ENCODE assay signal across 8 mouse cellular contexts in genomic region chr19:10603660-10604523, GRCm38 (mm10). TPM values are rescaled to one million over a fixed set of nuclear protein-coding genes. Genes with fewer than 3 reads are reported as not detected.
DNase-seq lines count a peak whose midpoint lies in the region; ATAC-seq and TF ChIP-seq lines count a peak whose summit lies in the region.

No protein-coding gene starts in this region.

- peak overlapping the region; percentile 95; the same call in 1 of the 2 replicates for H3K9ac ChIP-seq in lung, embryonic 15.5 days
- H3K9ac ChIP-seq in intestine, postnatal 0 days (ENCODE audit: low read depth, low read length), result peak overlapping the region; percentile 52; the same call in 1 of the 2 replicates

- H3K4me2 ChIP-seq in lung, embryonic 15.5 days, result no peak overlapping the region; the same call in 1 of the 2 replicates
- peak overlapping the region; percentile 81 for H3K4me2 ChIP-seq in intestine, postnatal 0 days (replicated peaks; ENCODE audit: low read depth)

- WGBS in lung, embryonic 15.5 days, result 82% methylated on average over 18 of the region's 18 CpGs
- 80% methylated on average over 18 of the region's 18 CpGs for WGBS in lung, adult 2 months
- WGBS in intestine, postnatal 0 days, result 54% methylated on average over 18 of the region's 18 CpGs
- 88% methylated on average over 17 of the region's 18 CpGs for whole genome bisulfite sequencing in macrophage (ENCODE audit: missing documents)

- H3K4me3 ChIP-seq in lung, embryonic 15.5 days, result no peak overlapping the region
- no peak overlapping the region for H3K4me3 ChIP-seq in lung, adult 2 months (replicated peaks; ENCODE audit: extremely low read depth, low read depth, low read length)
- H3K4me3 ChIP-seq in intestine, postnatal 0 days (ENCODE audit: low read depth, low read length), result peak overlapping the region; percentile 46
- H3K4me3 ChIP-seq in macrophage (ENCODE audit: inconsistent target), result no peak overlapping the region

- DNase-seq in lung, adult 2 months, result no peak
- DNase-seq in cerebellum, postnatal 14 days, result peak; percentile 18 to 42
- DNase-seq in layer of hippocampus, postnatal 14 days (ENCODE audit: low spot score in 2 of 2), result no peak
- DNase-seq in MN1 (ENCODE audit: low spot score), result no peak

- peaks cover 13% of the 10 kb centered on the region for H3K36me3 ChIP-seq in lung, embryonic 15.5 days
- H3K36me3 ChIP-seq in intestine, postnatal 0 days (ENCODE audit: control insufficient read depth, insufficient read depth), result peaks cover 34% of the 10 kb centered on the region
- peaks cover 12% of the 10 kb centered on the region for H3K36me3 ChIP-seq in macrophage (ENCODE audit: inconsistent target)

- no peak for TF ChIP-seq CTCF in lung, adult 2 months (IDR thresholded peaks at IDR 0.05; ENCODE audit: insufficient read depth, low read length)
- TF ChIP-seq CTCF in intestine, postnatal 0 days (IDR thresholded peaks at IDR 0.05; ENCODE audit: low read depth), result no peak

- no peak for ATAC-seq in lung, embryonic 15.5 days (ENCODE audit: borderline replicate concordance, extremely low read depth, low FRiP score, low TSS enrichment)
- peak; percentile 36; the same call in 1 of the 2 replicates for ATAC-seq in intestine, postnatal 0 days
- ATAC-seq in inflammation-experienced regulatory T-cells, adult 6 months, result no peak

- peaks cover 35% of the 10 kb centered on the region for H3K79me2 ChIP-seq in macrophage (ENCODE audit: inconsistent target)

- no peaks in the 10 kb centered on the region for H3K9me3 ChIP-seq in lung, embryonic 15.5 days
- H3K9me3 ChIP-seq in intestine, postnatal 0 days (ENCODE audit: control insufficient read depth), result no peaks in the 10 kb centered on the region

- H3K27ac ChIP-seq in lung, embryonic 15.5 days, result peak overlapping the region; percentile 94
- peak overlapping the region; percentile 96 for H3K27ac ChIP-seq in intestine, postnatal 0 days (ENCODE audit: low read depth, low read length)
- H3K27ac ChIP-seq in macrophage, result 0 out of 2 replicates have a peak overlapping the region, but pooled peaks have one; percentile 66

- TF ChIP-seq POLR2A in lung, adult 2 months (IDR thresholded peaks at IDR 0.05; ENCODE audit: borderline replicate concordance, extremely low read depth, low read depth, low read length), result no peak

- H3K27me3 ChIP-seq in lung, embryonic 15.5 days, result no peaks in the 10 kb centered on the region
- H3K27me3 ChIP-seq in intestine, postnatal 0 days (replicated peaks; ENCODE audit: control insufficient read depth, insufficient read depth, low read length), result no peaks in the 10 kb centered on the region

- H3K4me1 ChIP-seq in lung, embryonic 15.5 days, result peaks cover 45% of the 10 kb centered on the region
- H3K4me1 ChIP-seq in lung, adult 2 months (ENCODE audit: control insufficient read depth, insufficient read depth, low read length), result peaks cover 10% of the 10 kb centered on the region
- H3K4me1 ChIP-seq in intestine, postnatal 0 days (replicated peaks; ENCODE audit: control insufficient read depth, insufficient read depth, low read length), result no peaks in the 10 kb centered on the region

RNA-seq across cellular contexts. Expression of gene Ddb1, which starts 1.2 kb away (rescaled TPM):
- 369 and 379 TPM in 2 replicates for polyA plus RNA-seq in lung, embryonic 15.5 days (2015; fragmentation: Nextera tagmentation; extraction: Ambion mirVana)
- polyA plus RNA-seq in lung, adult 2 months (2012; rRNA removed), result 83.7 and 127 TPM in 2 replicates
- polyA plus RNA-seq in intestine, postnatal 0 days (2015; fragmentation: Nextera tagmentation; extraction: Ambion mirVana), result 97.9 and 100 TPM in 2 replicates
- 100 to 1,000 TPM; 111 to 381 (median 212) TPM for total RNA-seq in macrophage (2018; cell fraction: chromatin; rRNA removed)
- 100 to 1,000 TPM in 12 of 26 experiments, 10 to 100 TPM in 14; 50.7 to 142 (median 90.8) TPM for total RNA-seq in macrophage (2018; cell fraction: cytosol; rRNA removed)
- 100 to 1,000 TPM in 16 of 26 experiments, 10 to 100 TPM in 10; 64.1 to 207 (median 106) TPM for total RNA-seq in macrophage (2018; cell fraction: nucleus; rRNA removed)
- 113 to 146 TPM (median 129 TPM) in 3 replicates for polyA plus RNA-seq in macrophage (2018)
- 100 to 1,000 TPM; 202 to 215 TPM for total RNA-seq in layer of hippocampus, postnatal 14 days (2021)
- 100 to 1,000 TPM in 2 of 3 experiments, 10 to 100 TPM in 1; 94.0 to 107 (median 105) TPM for polyA plus RNA-seq in inflammation-experienced regulatory T-cells, adult 6 months (2017; shearing (Covaris generic))

RNA-seq across cellular contexts. Expression of gene Tkfc, which starts 1.6 kb away (rescaled TPM):
- 16.1 and 16.2 TPM in 2 replicates for polyA plus RNA-seq in lung, embryonic 15.5 days (2015; fragmentation: Nextera tagmentation; extraction: Ambion mirVana)
- polyA plus RNA-seq in lung, adult 2 months (2012; rRNA removed), result 8.0 and 9.8 TPM in 2 replicates
- polyA plus RNA-seq in intestine, postnatal 0 days (2015; fragmentation: Nextera tagmentation; extraction: Ambion mirVana), result 76.4 and 83.9 TPM in 2 replicates
- total RNA-seq in macrophage (2018; cell fraction: chromatin; rRNA removed), result 1 to 10 TPM; 1.0 to 9.7 (median 4.6) TPM
- total RNA-seq in macrophage (2018; cell fraction: cytosol; rRNA removed), result 10 to 100 TPM in 1 of 26 experiments, 1 to 10 TPM in 25; 5.2 to 12.4 (median 7.2) TPM
- 10 to 100 TPM in 1 of 26 experiments, 1 to 10 TPM in 25; 3.4 to 11.3 (median 5.2) TPM for total RNA-seq in macrophage (2018; cell fraction: nucleus; rRNA removed)
- 5.9 to 8.3 TPM (median 7.5 TPM) in 3 replicates for polyA plus RNA-seq in macrophage (2018)
- 10 to 100 TPM; 21.7 to 24.4 TPM for total RNA-seq in layer of hippocampus, postnatal 14 days (2021)
- 10 to 100 TPM in 1 of 3 experiments, 1 to 10 TPM in 2; 8.4 to 10.7 (median 9.5) TPM for polyA plus RNA-seq in inflammation-experienced regulatory T-cells, adult 6 months (2017; shearing (Covaris generic))

RNA-seq across cellular contexts. Expression of gene Tmem138, which starts 26.7 kb away (rescaled TPM):
- polyA plus RNA-seq in lung, embryonic 15.5 days (2015; fragmentation: Nextera tagmentation; extraction: Ambion mirVana), result 39.4 and 40.3 TPM in 2 replicates
- polyA plus RNA-seq in lung, adult 2 months (2012; rRNA removed), result 8.5 and 11.1 TPM in 2 replicates
- 10.7 and 10.8 TPM in 2 replicates for polyA plus RNA-seq in intestine, postnatal 0 days (2015; fragmentation: Nextera tagmentation; extraction: Ambion mirVana)
- total RNA-seq in macrophage (2018; cell fraction: chromatin; rRNA removed), result 10 to 100 TPM in 1 of 26 experiments, 1 to 10 TPM in 25; 1.0 to 10.7 (median 3.8) TPM
- total RNA-seq in macrophage (2018; cell fraction: cytosol; rRNA removed), result 1 to 10 TPM; 2.4 to 7.7 (median 5.4) TPM
- 1 to 10 TPM; 1.3 to 9.2 (median 5.3) TPM for total RNA-seq in macrophage (2018; cell fraction: nucleus; rRNA removed)
- polyA plus RNA-seq in macrophage (2018), result 3.3 to 5.6 TPM (median 3.4 TPM) in 3 replicates
- 10 to 100 TPM; 12.4 to 12.6 TPM for total RNA-seq in layer of hippocampus, postnatal 14 days (2021)
- 10 to 100 TPM; 17.8 to 20.5 (median 18.6) TPM for polyA plus RNA-seq in inflammation-experienced regulatory T-cells, adult 6 months (2017; shearing (Covaris generic))

RNA-seq across cellular contexts. Expression of gene Cyb561a3, which starts 26.9 kb away (rescaled TPM):
- 20.4 and 21.7 TPM in 2 replicates for polyA plus RNA-seq in lung, embryonic 15.5 days (2015; fragmentation: Nextera tagmentation; extraction: Ambion mirVana)
- 88.4 and 113 TPM in 2 replicates for polyA plus RNA-seq in lung, adult 2 months (2012; rRNA removed)
- polyA plus RNA-seq in intestine, postnatal 0 days (2015; fragmentation: Nextera tagmentation; extraction: Ambion mirVana), result 23.2 and 24.3 TPM in 2 replicates
- 10 to 100 TPM in 22 of 26 experiments, 1 to 10 TPM in 4; 7.4 to 39.2 (median 21.8) TPM for total RNA-seq in macrophage (2018; cell fraction: chromatin; rRNA removed)
- 10 to 100 TPM; 21.6 to 39.8 (median 31.1) TPM for total RNA-seq in macrophage (2018; cell fraction: cytosol; rRNA removed)
- 10 to 100 TPM; 14.6 to 72.8 (median 48.9) TPM for total RNA-seq in macrophage (2018; cell fraction: nucleus; rRNA removed)
- polyA plus RNA-seq in macrophage (2018), result 12.4 to 32.0 TPM (median 13.9 TPM) in 3 replicates
- total RNA-seq in layer of hippocampus, postnatal 14 days (2021), result 10 to 100 TPM; 13.0 to 13.9 TPM
- 10 to 100 TPM; 31.7 to 42.7 (median 34.1) TPM for polyA plus RNA-seq in inflammation-experienced regulatory T-cells, adult 6 months (2017; shearing (Covaris generic))

RNA-seq across cellular contexts. Expression of gene Vwce, which starts 30.1 kb away (rescaled TPM):
- polyA plus RNA-seq in lung, embryonic 15.5 days (2015; fragmentation: Nextera tagmentation; extraction: Ambion mirVana), result 0.52 and 1.3 TPM in 2 replicates
- 0.14 and 0.16 TPM in 2 replicates for polyA plus RNA-seq in lung, adult 2 months (2012; rRNA removed)
- 7.1 and 8.4 TPM in 2 replicates for polyA plus RNA-seq in intestine, postnatal 0 days (2015; fragmentation: Nextera tagmentation; extraction: Ambion mirVana)
- under 1 TPM in 2 of 26 experiments, not detected in 24; 0.29 to 0.93 TPM for total RNA-seq in macrophage (2018; cell fraction: chromatin; rRNA removed)
- total RNA-seq in macrophage (2018; cell fraction: cytosol; rRNA removed), result not detected
- not detected for total RNA-seq in macrophage (2018; cell fraction: nucleus; rRNA removed)
- polyA plus RNA-seq in macrophage (2018), result not detected in 3 replicates
- under 1 TPM; 0.60 to 0.91 TPM for total RNA-seq in layer of hippocampus, postnatal 14 days (2021)
- polyA plus RNA-seq in inflammation-experienced regulatory T-cells, adult 6 months (2017; shearing (Covaris generic)), result under 1 TPM in 1 of 3 experiments, not detected in 2; 0.79 TPM

Comparison
In these comparisons a context has a peak if more than half of its experiments do, and no peak if none do; other contexts are left out.
1. DNase-seq: peak in cerebellum, postnatal 14 days (2 of 2); none in lung, adult 2 months (single experiment), layer of hippocampus, postnatal 14 days (0 of 2) and MN1 (single experiment).
2. Peak in every context shown above with its lines, with median percentiles within 50 percentile points of each other: H3K27ac ChIP-seq.